Mouse (Mus musculus) liver, adult 2 months (tissue): Measurements from ENCODE around the gene Ugt1a9. TPM values are rescaled to one million over a fixed set of nuclear protein-coding genes. Genes with fewer than 3 reads are reported as not detected.

ENCODE experiments used
- DNase-seq: peaks from one replicate; pipeline ENCODE4 v3.0.0-alpha.2; 2011; ENCODE audit warnings: low read depth, low spot score; ENCODE audit errors: extremely low read depth
- H3K27ac ChIP-seq: fragments of 200-500 bp; replicated peaks from 2 replicates; pipeline ENCODE4 v1.5.1; 2012; ENCODE audit warnings: low read depth, mild to moderate bottlenecking, control low read depth, inconsistent platforms, low read length; ENCODE audit not compliant: insufficient read depth
- H3K27me3 ChIP-seq: fragments of 200-500 bp; 2 replicates; pipeline ENCODE4 v1.6.1; 2012; ENCODE audit warnings: mild to moderate bottlenecking, moderate library complexity, low read length, inconsistent platforms; ENCODE audit not compliant: control insufficient read depth, insufficient read depth
- H3K36me3 ChIP-seq: fragments of 200-500 bp; 2 replicates; pipeline ENCODE4 v1.6.1; 2012; ENCODE audit warnings: low read length, inconsistent platforms; ENCODE audit not compliant: control insufficient read depth, insufficient read depth
- H3K4me1 ChIP-seq: fragments of 200-500 bp; 2 replicates; pipeline ENCODE4 v1.6.1; 2011; ENCODE audit warnings: low read length; ENCODE audit not compliant: control insufficient read depth, insufficient read depth
- H3K4me3 ChIP-seq: fragments of 200-500 bp; 2 replicates; pipeline ENCODE4 v1.5.1; 2011; ENCODE audit warnings: low read depth, mild to moderate bottlenecking, control low read depth, low read length, moderate library complexity; ENCODE audit not compliant: insufficient read depth
- H3K79me2 ChIP-seq: fragments of 200-500 bp; 2 replicates; pipeline ENCODE4 v1.6.1; 2012; ENCODE audit warnings: inconsistent platforms, mild to moderate bottlenecking, low read length, moderate library complexity; ENCODE audit not compliant: control insufficient read depth, insufficient read depth
- H3K9ac ChIP-seq: fragments of 200-500 bp; 2 replicates; pipeline ENCODE4 v1.6.1; 2012; ENCODE audit warnings: low read depth, mild to moderate bottlenecking, control low read depth, inconsistent platforms, low read length
- CTCF ChIP-seq: fragments of 200-500 bp; IDR thresholded peaks from 2 replicates; pipeline ENCODE4 v1.5.1; 2011; ENCODE audit warnings: low read depth, low read length, control low read depth
- POLR2A ChIP-seq: fragments of 200-500 bp; IDR thresholded peaks from 2 replicates; pipeline ENCODE4 v1.6.1; 2011; ENCODE audit warnings: low read length, control low read depth; ENCODE audit not compliant: insufficient read depth; ENCODE audit errors: extremely low read depth
- WGBS: fragments of 180-500 bp; shearing (Covaris S2); methylation state at CpG from one replicate; pipeline ENCODE4 v1.1.7; 2018; 5-methylcytosine and 5-hydroxymethylcytosine counted together
- polyA plus RNA-seq: library from polyadenylated mRNA; depleted of rRNA; stranded (reverse); fragments of >200 nt; gene quantifications from 2 replicates; pipeline ENCODE4 v1.2.3, GENCODE M21; 2012
- total RNA-seq: library from RNA; depleted of rRNA; stranded (reverse); fragments of >200 nt; gene quantifications from 2 replicates; pipeline ENCODE4 v1.2.3, GENCODE M21; 2014

Gene Ugt1a9
- total and polyA plus RNA-seq, 2 experiments, result 142 to 177 TPM

DNA sequence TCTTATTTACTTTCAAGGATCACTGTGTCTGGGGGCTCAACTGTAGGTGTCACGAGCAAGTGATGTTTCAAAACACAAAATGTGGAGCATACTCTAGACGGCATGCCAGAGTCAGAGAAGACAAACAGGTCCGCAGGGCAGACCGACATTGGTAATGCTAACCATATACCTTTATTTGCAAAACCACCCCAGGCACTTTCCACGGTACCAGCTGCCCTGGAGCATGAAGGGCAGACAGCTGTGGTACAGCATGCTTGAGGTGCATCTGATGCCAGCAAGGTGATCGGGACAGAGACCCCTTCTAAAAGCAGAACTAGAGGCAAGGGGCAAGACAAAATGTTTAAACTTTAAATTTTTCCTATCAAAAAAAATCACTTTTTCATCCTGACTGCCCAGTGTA is 192.4 kb downstream of the Ugt1a9 start:
- peaks cover 48% of the 10 kb centered on the region for H3K36me3 ChIP-seq
- WGBS, result 66% methylated on average over 6 of the region's 6 CpGs

DNA sequence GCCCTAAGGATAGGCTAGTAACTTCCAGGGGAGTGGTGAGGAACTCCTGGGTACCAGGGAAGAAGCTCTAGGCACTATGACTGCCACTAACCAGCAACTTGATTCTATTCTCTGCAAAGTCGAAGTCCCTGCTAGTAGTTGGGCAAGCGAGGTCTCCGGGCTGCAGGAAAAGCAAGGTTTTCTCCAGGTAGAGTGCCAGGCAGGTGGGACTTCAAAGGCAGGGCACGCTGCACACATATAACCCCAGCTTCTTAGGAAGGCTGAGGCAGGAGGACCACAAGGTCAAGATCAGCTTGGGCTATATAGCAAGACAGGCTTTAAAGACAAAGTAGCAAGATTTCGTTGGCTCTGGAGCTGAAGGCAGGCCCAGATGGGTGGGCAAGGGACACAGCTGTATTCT is 193.2 kb downstream of the Ugt1a9 start:
- Histone ChIP-seq H3K36me3 (peaks cover 53% of the 10 kb centered on the region), H3K4me3 (no peak overlapping the region), H3K79me2 (peaks cover 12% of the 10 kb centered on the region; the same call in 1 of the 2 replicates), H3K27me3 (no peaks in the 10 kb centered on the region), H3K4me1 (peaks cover 32% of the 10 kb centered on the region), H3K27ac (no peak overlapping the region), H3K9ac (no peak overlapping the region)
- WGBS, result 89% methylated on average over 5 of the region's 5 CpGs
- TF ChIP-seq CTCF, result no peak
- no peak for TF ChIP-seq POLR2A
- no peak for DNase-seq

More for the DNA sequence above, 192.4 kb downstream of the Ugt1a9 start:
- Histone ChIP-seq H3K4me1 (peaks cover 25% of the 10 kb centered on the region), H3K27me3 (no peaks in the 10 kb centered on the region), H3K4me3 (no peak overlapping the region), H3K27ac (no peak overlapping the region), H3K9ac (no peak overlapping the region), H3K79me2 (peaks cover 12% of the 10 kb centered on the region; the same call in 1 of the 2 replicates)
- TF ChIP-seq POLR2A (no peak), CTCF (no peak)
- no peak for DNase-seq

DNA sequence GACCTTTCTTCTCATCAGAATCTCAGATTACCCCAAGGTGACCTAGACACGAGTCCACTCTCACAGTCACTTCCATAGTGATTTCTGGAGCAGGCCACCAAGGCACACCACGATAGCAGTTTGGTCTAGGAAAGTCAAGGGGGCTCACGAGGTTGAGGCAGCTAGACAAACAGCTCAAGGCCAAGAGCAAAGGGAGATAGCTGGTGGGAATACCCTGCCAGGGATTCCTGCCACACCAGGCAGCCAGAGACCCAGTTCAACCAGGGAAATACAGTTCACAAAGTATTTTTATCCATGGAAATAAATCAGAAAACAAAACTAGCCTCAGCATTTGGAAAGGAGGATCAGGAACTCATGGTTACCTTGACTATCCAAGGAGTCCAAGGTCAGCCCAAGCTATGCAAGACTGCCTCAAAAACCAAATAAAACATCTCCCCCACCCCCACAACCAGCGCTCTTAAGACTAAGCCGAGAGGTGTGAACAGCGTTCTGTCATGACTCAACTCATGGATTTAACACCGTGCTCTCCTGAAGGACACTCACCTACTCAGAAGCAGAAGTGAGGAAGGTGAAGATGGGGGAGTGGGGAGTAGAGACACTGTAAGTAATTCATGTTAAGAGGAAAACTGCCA is 193.8 kb downstream of the Ugt1a9 start:
- Histone ChIP-seq H3K27me3 (no peaks in the 10 kb centered on the region), H3K4me1 (peaks cover 33% of the 10 kb centered on the region), H3K27ac (no peak overlapping the region), H3K9ac (no peak overlapping the region), H3K36me3 (peaks cover 58% of the 10 kb centered on the region), H3K79me2 (peaks cover 12% of the 10 kb centered on the region; the same call in 1 of the 2 replicates), H3K4me3 (no peak overlapping the region)
- WGBS, result 82% methylated on average over 7 of the region's 7 CpGs
- TF ChIP-seq CTCF, result no peak
- DNase-seq, result no peak

DNA sequence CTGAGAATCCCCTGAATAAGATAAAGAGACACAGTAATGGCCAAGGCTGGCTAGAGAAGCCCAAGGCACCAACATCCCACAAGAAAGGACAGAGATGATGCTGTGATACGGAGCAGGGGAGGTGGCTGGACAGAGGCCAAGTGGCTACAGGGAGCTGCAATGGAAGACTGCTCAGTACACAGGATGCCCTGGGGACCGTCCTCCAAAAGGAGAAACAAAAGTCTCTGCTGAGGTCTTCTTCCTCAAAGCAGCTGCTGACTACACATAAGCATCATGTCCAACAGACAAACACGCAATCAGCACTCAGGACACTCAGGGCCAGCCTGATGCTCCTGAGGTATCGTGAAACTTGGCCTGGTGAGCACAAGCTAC is 194.3 kb downstream of the Ugt1a9 start:
- Histone ChIP-seq H3K79me2 (peaks cover 12% of the 10 kb centered on the region; the same call in 1 of the 2 replicates), H3K9ac (no peak overlapping the region), H3K36me3 (peaks cover 60% of the 10 kb centered on the region), H3K27ac (no peak overlapping the region), H3K4me1 (peaks cover 33% of the 10 kb centered on the region), H3K27me3 (no peaks in the 10 kb centered on the region), H3K4me3 (no peak overlapping the region)
- TF ChIP-seq POLR2A, result no peak
- no peak for TF ChIP-seq CTCF
- no peak for DNase-seq
- whole genome bisulfite sequencing, result 72% methylated on average over 4 of the region's 4 CpGs

DNA sequence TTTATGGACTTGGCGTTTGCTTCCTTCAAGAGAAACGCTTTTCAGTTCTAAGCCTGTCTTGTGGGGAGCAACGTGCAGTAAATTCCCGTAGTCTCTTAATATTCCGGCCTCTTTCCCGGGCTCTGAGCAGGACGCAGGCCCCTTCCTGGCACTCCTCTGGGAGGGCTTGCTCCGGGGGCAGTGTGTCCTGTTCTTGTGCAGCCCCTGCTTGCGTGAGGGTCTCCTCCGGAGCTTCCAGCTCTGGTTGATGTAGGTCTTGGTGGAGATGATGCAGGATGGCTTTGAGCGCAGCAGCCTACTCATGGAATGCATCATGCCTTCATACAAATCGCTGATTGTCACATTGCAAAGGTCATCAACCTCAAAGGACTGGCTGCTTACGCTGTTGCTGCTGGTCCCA is 195.5 kb downstream of the Ugt1a9 start:
- H3K27ac ChIP-seq, result no peak overlapping the region
- TF ChIP-seq CTCF, result no peak
- TF ChIP-seq POLR2A, result no peak
- no peak overlapping the region for H3K4me3 ChIP-seq
- peaks cover 27% of the 10 kb centered on the region for H3K4me1 ChIP-seq
- 89% methylated on average over 13 of the region's 13 CpGs for WGBS
- peaks cover 60% of the 10 kb centered on the region for H3K36me3 ChIP-seq
- no peak overlapping the region for H3K9ac ChIP-seq
- peaks cover 12% of the 10 kb centered on the region; the same call in 1 of the 2 replicates for H3K79me2 ChIP-seq
- no peak for DNase-seq
- H3K27me3 ChIP-seq, result no peaks in the 10 kb centered on the region

DNA sequence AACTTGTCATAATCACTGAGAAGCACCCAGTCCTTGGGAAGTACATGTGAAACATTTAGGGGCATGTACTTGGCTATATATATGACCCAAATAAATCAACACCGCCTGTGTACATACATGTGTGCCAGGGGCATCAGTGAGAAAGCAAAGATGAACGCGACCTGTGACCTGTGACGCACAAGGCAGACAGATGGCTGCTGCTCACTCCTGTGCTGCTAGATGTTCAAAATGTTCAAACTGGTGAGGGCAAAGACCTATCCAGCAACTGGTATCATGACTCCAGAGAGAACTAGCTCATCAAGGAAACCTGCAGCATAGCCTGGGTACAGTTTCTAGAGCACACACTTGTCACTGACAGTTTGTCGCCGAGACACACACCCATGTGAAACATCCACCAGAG is 196.9 kb downstream of the Ugt1a9 start:
- Histone ChIP-seq H3K79me2 (peaks cover 12% of the 10 kb centered on the region; the same call in 1 of the 2 replicates), H3K9ac (peak overlapping the region; percentile 1; the same call in 1 of the 2 replicates), H3K36me3 (peaks cover 60% of the 10 kb centered on the region), H3K27ac (peak overlapping the region; percentile 43), H3K4me3 (no peak overlapping the region), H3K4me1 (peaks cover 28% of the 10 kb centered on the region), H3K27me3 (no peaks in the 10 kb centered on the region)
- peak; percentile 91 for DNase-seq
- TF ChIP-seq POLR2A (no peak), CTCF (no peak)
- 75% methylated on average over 6 of the region's 6 CpGs for WGBS
